Mouse (Mus musculus) liver, embryonic 16.5 days (tissue): Measurements from ENCODE around the gene Zfp663. TPM values are rescaled to one million over a fixed set of nuclear protein-coding genes. Genes with fewer than 3 reads are reported as not detected.

ENCODE experiments used
- ATAC-seq: fragments of 200-750 bp; cut with Nextera tagmentation; 2 replicates; pipeline ENCODE4 v1.8.0; 2017; ENCODE audit warnings: low read depth, mild to moderate bottlenecking, moderate number of reproducible peaks, moderate library complexity
- H3K27ac ChIP-seq: fragments of 300-500 bp; sonication (generic); 2 replicates; pipeline ENCODE4 v1.5.1; 2014; ENCODE audit warnings: mild to moderate bottlenecking, low read length
- H3K27me3 ChIP-seq: fragments of 300-500 bp; sonication (generic); 2 replicates; pipeline ENCODE4 v1.6.1; 2014; ENCODE audit warnings: low read depth, low read length, mixed read lengths; ENCODE audit not compliant: control insufficient read depth, insufficient read depth
- H3K36me3 ChIP-seq: fragments of 300-500 bp; sonication (generic); 2 replicates; pipeline ENCODE4 v1.6.1; 2014; ENCODE audit warnings: mild to moderate bottlenecking; ENCODE audit not compliant: control insufficient read depth, insufficient read depth
- H3K4me1 ChIP-seq: fragments of 300-500 bp; sonication (generic); 2 replicates; pipeline ENCODE4 v1.6.1; 2014; ENCODE audit warnings: low read depth, low read length, mixed read lengths; ENCODE audit not compliant: control insufficient read depth
- H3K4me2 ChIP-seq: fragments of 300-500 bp; sonication (generic); 2 replicates; pipeline ENCODE4 v1.6.1; 2014; ENCODE audit warnings: low read depth, low read length, mixed read lengths
- H3K4me3 ChIP-seq: fragments of 300-500 bp; sonication (generic); 2 replicates; pipeline ENCODE4 v1.5.1; 2014; ENCODE audit warnings: low read depth, mild to moderate bottlenecking, low read length
- H3K9ac ChIP-seq: fragments of 300-500 bp; sonication (generic); 2 replicates; pipeline ENCODE4 v1.6.1; 2014; ENCODE audit warnings: low read depth, low read length
- H3K9me3 ChIP-seq: fragments of 300-500 bp; sonication (generic); replicated peaks from 2 replicates; pipeline ENCODE4 v1.6.1; 2016; ENCODE audit warnings: low read length; ENCODE audit not compliant: control insufficient read depth
- WGBS: fragments of 180-500 bp; shearing (Covaris S2); extraction: QIAGEN DNeasy Blood & Tissue Kit; methylation state at CpG from one replicate; pipeline ENCODE4 v1.1.7; 2014; ENCODE audit not compliant: insufficient replicate concordance; 5-methylcytosine and 5-hydroxymethylcytosine counted together
- polyA plus RNA-seq: library from polyadenylated mRNA; unstranded; fragments of >200 nt; fragmentation: Nextera tagmentation; extraction: Ambion mirVana; gene quantifications from 2 replicates; pipeline ENCODE4 v1.2.1, GENCODE M21; 2015

The Zfp663 gene
- polyA plus RNA-seq, 1 experiment from 2014 or later = not detected

DNA sequence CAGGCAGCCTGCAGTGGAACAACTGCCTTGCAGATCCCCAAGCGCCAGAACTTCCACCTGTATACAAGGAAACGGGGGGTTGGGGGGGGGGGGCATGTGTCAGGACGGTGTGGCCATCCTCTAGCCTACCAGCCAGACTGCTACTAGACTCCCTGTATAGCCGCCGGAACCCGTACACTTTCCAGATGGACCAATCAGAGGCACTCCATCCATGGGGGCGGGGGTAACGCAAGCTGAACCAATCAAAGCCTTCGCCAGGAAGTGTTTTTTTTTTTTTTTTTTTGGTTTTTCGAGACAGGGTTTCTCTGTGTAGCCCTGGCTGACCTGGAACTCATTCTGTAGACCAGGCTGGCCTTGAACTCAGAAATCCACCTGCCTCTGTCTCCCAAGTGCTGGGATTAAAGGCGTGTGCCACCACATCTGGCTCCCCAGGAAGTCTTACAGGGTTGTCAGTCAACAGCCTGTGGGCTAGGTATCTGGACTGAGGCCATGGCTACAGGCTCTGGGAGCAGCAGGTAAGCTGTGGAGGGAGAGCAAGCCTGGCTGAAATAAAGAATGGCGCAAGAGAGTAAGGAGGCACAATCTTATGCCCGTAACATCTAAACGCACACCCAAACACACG lies 29.7 kb upstream of the Zfp663 start:
- no peak for ATAC-seq
- H3K4me2 ChIP-seq = no peak overlapping the region
- H3K9me3 ChIP-seq = no peaks in the 10 kb centered on the region
- no peak overlapping the region for H3K27ac ChIP-seq
- peaks cover 2% of the 10 kb centered on the region; the same call in 1 of the 2 replicates for H3K4me1 ChIP-seq
- no peak overlapping the region for H3K4me3 ChIP-seq
- H3K27me3 ChIP-seq = no peaks in the 10 kb centered on the region
- no peak overlapping the region for H3K9ac ChIP-seq
- no peaks in the 10 kb centered on the region for H3K36me3 ChIP-seq
- 69% methylated on average over 15 of the region's 15 CpGs for WGBS

DNA sequence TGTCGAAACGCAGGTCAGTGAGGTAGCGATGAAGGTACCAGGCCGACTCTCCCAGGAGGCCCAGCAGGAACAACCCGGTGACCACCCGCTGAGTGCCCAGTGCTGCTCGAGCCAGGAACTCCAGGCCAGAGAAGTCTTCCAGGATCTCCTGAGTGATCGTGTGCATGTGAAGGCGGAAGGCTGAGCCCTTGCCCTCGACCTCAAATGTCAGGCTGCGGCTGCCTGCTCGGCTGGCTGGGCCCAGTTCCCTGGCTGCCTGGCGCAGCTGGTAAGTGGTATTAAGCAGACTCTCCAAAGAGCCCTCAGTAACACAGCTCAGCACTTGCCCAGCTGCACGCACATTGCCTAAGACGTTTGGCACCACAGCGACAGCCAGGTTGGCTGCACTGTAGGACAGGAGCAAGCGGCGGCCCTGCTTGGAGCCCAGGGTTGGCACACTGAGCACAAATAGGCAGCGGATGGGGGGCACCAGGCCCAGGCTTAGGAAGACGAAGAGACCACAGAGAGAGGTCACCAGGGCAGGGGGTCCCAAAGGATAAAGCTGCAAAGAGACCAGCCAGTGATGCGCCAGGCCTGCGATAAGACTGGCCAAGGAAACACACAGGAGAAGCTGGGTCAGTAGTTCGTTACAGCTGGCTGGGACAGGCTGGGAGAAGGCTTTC lies 29.1 kb upstream of the Zfp663 start:
- H3K4me2 ChIP-seq = no peak overlapping the region
- no peaks in the 10 kb centered on the region for H3K9me3 ChIP-seq
- no peak overlapping the region for H3K9ac ChIP-seq
- no peak overlapping the region for H3K27ac ChIP-seq
- 74% methylated on average over 23 of the region's 23 CpGs for WGBS
- H3K36me3 ChIP-seq = no peaks in the 10 kb centered on the region
- no peak overlapping the region for H3K4me3 ChIP-seq
- H3K4me1 ChIP-seq = no peaks in the 10 kb centered on the region; the same call in 1 of the 2 replicates
- no peak for ATAC-seq
- H3K27me3 ChIP-seq = no peaks in the 10 kb centered on the region

DNA sequence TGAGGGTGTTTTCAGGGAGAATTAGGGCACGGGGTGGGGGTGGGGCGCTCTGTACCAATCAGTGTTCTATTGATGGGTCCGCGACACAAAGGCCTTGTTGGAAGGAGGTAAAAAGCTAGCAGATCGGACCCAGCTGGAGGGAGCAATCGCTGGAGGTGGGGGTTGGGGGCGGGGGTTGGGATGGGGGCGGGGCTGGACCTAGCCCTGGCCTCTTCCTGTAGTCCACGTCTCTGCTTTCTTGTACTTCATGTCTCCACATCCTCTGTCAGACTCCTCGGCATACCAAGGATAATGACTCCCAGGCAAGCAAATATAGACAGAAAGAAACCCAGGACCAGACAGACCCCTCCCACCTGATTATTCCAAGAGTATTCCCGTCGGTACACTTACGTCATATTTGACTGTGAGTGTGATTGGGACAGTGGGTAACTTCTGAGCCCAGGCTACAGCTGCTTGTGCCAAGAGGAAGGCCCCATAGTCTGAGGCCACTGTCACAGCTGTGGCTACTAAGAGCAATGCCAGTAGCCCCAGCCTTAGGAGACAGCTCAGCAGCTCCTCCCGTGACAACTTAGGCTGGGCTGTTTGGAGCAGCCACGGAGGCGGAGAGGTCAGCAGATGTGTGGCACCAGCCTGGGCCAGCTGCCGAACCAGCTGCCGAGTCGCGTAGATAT lies 28.4 kb upstream of the Zfp663 start:
- Histone ChIP-seq H3K4me3 (no peak overlapping the region), H3K27me3 (no peaks in the 10 kb centered on the region), H3K9ac (no peak overlapping the region), H3K4me2 (no peak overlapping the region), H3K9me3 (no peaks in the 10 kb centered on the region), H3K27ac (no peak overlapping the region), H3K4me1 (no peaks in the 10 kb centered on the region; the same call in 1 of the 2 replicates), H3K36me3 (no peaks in the 10 kb centered on the region)
- 56% methylated on average over 20 of the region's 20 CpGs for WGBS
- ATAC-seq = peak; percentile 12; the same call in 1 of the 2 replicates

DNA sequence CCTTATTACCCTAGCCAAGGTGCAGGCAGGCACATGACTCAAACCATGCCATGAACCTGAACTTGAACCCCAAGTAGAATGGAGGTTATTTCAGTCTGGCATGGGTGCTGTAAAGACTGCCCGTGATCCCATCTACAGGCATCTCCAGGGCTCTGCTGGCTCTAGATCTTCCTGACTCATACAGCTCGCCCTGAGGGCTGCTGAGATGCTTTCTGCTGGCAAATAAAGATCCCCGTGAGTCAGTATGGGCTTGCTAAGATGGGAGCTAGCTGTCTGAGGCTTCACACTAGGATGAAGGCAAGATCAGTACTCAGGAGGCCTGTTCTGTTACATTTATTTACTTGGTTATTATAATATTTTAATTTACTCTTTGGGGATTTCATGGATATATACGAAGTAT lies 23.6 kb upstream of the Zfp663 start:
- H3K4me3 ChIP-seq = no peak overlapping the region
- H3K27me3 ChIP-seq = peaks cover 3% of the 10 kb centered on the region; the same call in 1 of the 2 replicates
- no peak overlapping the region for H3K9ac ChIP-seq
- ATAC-seq = no peak
- 63% methylated on average over 4 of the region's 4 CpGs for WGBS
- no peaks in the 10 kb centered on the region; the same call in 1 of the 2 replicates for H3K4me1 ChIP-seq
- H3K27ac ChIP-seq = no peak overlapping the region; the same call in 1 of the 2 replicates
- no peaks in the 10 kb centered on the region for H3K36me3 ChIP-seq
- no peak overlapping the region for H3K4me2 ChIP-seq
- H3K9me3 ChIP-seq = no peaks in the 10 kb centered on the region

DNA sequence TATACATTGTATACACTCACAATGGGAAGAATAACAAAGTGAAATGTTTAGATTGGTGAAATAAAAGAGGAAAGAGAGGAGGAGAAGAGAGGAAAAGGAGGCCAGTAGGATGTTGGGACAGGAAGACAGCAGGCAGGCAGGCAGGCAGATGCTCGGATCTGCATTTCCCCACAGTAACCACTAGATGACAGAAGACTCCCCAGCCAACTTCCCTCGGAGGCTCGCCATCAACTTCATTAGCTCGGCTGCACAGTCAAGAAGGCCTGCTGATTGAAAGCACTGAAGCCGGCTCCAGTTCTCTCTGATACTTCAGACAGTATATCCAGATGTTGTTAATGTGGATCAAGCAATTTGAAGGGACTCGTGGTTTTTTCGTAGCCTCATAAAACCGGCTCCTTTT lies 23.0 kb upstream of the Zfp663 start:
- Histone ChIP-seq H3K4me2 (no peak overlapping the region), H3K36me3 (no peaks in the 10 kb centered on the region), H3K27me3 (peaks cover 3% of the 10 kb centered on the region; the same call in 1 of the 2 replicates), H3K4me3 (no peak overlapping the region), H3K4me1 (no peaks in the 10 kb centered on the region), H3K27ac (no peak overlapping the region), H3K9ac (no peak overlapping the region), H3K9me3 (no peaks in the 10 kb centered on the region)
- 11% methylated on average over 8 of the region's 8 CpGs for WGBS
- no peak for ATAC-seq

DNA sequence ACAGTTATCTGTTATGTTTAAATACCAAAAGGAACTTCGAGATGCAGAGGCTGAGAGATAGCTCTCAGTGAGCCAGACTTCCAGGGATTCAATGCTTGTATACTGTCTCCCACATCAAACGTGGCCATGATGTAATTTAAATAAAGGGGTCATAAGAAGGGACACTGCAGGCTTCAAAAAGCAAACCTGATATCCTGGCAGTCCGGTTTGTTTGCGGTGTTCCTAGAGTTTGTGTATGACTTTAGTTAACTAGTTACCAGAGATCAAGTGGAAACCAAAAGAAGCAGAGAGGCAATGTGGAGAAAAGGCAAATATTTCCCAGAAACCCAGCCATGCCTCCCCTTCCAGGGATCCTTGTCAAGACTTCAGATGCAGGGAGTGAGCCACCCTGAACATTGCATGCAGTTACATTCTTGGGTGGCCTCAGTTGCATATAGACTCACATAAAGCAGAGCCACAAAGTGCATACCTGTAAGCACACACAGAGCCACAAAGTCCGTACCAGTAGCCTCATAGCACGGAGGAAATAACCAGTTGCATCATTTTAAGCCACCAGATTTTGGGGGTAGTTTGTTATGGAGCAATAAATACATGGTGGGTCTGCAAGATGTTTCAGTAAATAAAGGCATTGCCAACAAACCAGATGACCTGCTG lies 20.9 kb upstream of the Zfp663 start:
- 54% methylated on average over 6 of the region's 6 CpGs for WGBS

DNA sequence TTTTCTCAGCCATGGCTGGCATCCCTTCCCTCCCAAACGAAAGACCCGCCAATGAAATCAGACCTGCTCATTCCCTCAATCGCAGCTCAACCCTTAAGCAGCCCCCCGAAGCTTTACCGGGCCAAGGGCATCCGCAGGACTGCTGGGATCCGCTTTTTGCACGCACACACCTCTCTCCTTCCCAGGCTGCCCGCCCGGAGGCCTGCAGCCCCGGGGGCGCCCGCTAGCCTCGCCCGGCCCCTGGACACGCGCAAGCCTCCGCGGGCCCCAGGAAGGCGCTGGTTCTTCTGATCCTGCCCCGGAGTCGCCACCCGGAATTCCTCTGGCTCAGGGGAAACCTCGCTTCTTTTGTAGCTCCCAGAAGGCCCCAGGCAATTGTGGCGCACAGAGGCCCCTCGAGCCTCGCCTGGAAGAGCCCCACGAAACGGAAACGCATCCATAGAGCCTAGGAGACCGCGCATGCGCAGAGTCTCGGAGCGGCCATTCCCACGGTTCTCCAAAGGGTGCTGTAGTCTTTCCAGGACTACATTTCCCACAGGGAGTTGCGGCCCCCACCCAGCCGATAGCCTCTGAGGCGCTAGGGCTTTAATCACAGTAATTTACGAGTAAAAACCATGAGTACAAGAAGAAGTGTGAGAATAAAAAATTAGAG lies 19.4 kb upstream of the Zfp663 start, which contains the start of gene Zfp334:
Zfp334 (minus strand) TSS at position 416 of the 652 bp plus-strand sequence.
- Histone ChIP-seq H3K4me3 (peak within 1 kb of the TSS; percentile 60), H3K4me1 (no peaks in the 10 kb centered on the region), H3K4me2 (peak within 1 kb of the TSS; percentile 53), H3K9ac (peak within 1 kb of the TSS; percentile 63), H3K27ac (0 out of 2 replicates have a peak within 1 kb of the TSS, but pooled peaks have one; percentile 18), H3K9me3 (no peaks in the 10 kb centered on the region), H3K36me3 (no peaks in the 10 kb centered on the region), H3K27me3 (peaks cover 3% of the 10 kb centered on the region; the same call in 1 of the 2 replicates)
- peak; percentile 57 for ATAC-seq
- WGBS = 2% methylated on average over 40 of the region's 40 CpGs

More for the DNA sequence above, 20.9 kb upstream of the Zfp663 start:
- Histone ChIP-seq H3K27ac (peak overlapping the region; percentile 51), H3K9me3 (no peaks in the 10 kb centered on the region), H3K9ac (no peak overlapping the region), H3K4me2 (no peak overlapping the region), H3K4me1 (no peaks in the 10 kb centered on the region), H3K36me3 (no peaks in the 10 kb centered on the region), H3K27me3 (peaks cover 3% of the 10 kb centered on the region; the same call in 1 of the 2 replicates), H3K4me3 (no peak overlapping the region)
- peak; percentile 70 for ATAC-seq

DNA sequence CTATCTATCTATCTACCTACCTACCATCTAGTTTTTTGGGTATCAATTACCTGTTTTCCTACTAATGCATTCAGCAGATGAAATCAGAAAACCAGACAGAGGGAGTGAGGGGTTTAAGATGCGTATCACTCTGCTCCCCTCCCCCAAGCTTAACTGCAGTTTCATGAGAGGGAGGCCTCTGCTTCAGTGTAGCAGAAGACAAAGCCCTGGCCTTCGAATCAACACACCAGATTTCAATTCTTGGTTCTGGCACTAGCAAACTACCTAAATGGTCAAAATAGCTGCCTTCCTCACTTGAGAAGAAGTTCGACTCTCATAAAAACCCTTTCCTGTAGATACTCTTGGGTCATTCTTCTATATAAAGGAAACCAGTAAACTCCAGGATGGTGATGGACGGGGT lies 18.8 kb upstream of the Zfp663 start:
- peaks cover 3% of the 10 kb centered on the region; the same call in 1 of the 2 replicates for H3K36me3 ChIP-seq
- peaks cover 3% of the 10 kb centered on the region; the same call in 1 of the 2 replicates for H3K27me3 ChIP-seq
- H3K9me3 ChIP-seq = no peaks in the 10 kb centered on the region
- H3K4me1 ChIP-seq = no peaks in the 10 kb centered on the region
- H3K4me2 ChIP-seq = peak overlapping the region; percentile 53
- ATAC-seq = no peak
- WGBS = 33% methylated on average over 4 of the region's 4 CpGs
- no peak overlapping the region for H3K27ac ChIP-seq
- peak overlapping the region; percentile 63 for H3K9ac ChIP-seq
- H3K4me3 ChIP-seq = peak overlapping the region; percentile 60
